Mouse (Mus musculus) midbrain, embryonic 12.5 days (tissue): ENCODE data around the gene Il2ra. TPM values are rescaled to one million over a fixed set of nuclear protein-coding genes. Genes with fewer than 3 reads are reported as not detected.
"Not testable (repeated sequence)": the region's sequence is repeated elsewhere in the genome, so short reads cannot be mapped to it uniquely, and the experiment has no call there.

Source experiments
- ATAC-seq: fragments of 200-750 bp; cut with Nextera tagmentation; 2 replicates; pipeline ENCODE4 v1.8.0; 2017; ENCODE audit warnings: low read depth, moderate TSS enrichment, moderate library complexity; ENCODE audit not compliant: low FRiP score
- H3K27ac ChIP-seq: fragments of 300-500 bp; sonication (generic); replicated peaks from 2 replicates; pipeline ENCODE4 v1.5.1; 2016; ENCODE audit warnings: mild to moderate bottlenecking
- H3K27me3 ChIP-seq: fragments of 300-500 bp; sonication (generic); 2 replicates; pipeline ENCODE4 v1.6.1; 2016; ENCODE audit warnings: mild to moderate bottlenecking
- H3K36me3 ChIP-seq: fragments of 300-500 bp; sonication (generic); 2 replicates; pipeline ENCODE4 v1.6.1; 2016
- H3K4me1 ChIP-seq: fragments of 300-500 bp; sonication (generic); 2 replicates; pipeline ENCODE4 v1.6.1; 2016
- H3K4me2 ChIP-seq: fragments of 300-500 bp; sonication (generic); replicated peaks from 2 replicates; pipeline ENCODE4 v1.6.1; 2016; ENCODE audit warnings: mild to moderate bottlenecking, moderate library complexity
- H3K4me3 ChIP-seq: fragments of 300-500 bp; sonication (generic); 2 replicates; pipeline ENCODE4 v1.5.1; 2016; ENCODE audit warnings: mild to moderate bottlenecking
- H3K9ac ChIP-seq: fragments of 300-500 bp; sonication (generic); replicated peaks from 2 replicates; pipeline ENCODE4 v1.6.1; 2016; ENCODE audit warnings: mild to moderate bottlenecking, moderate library complexity
- H3K9me3 ChIP-seq: fragments of 300-500 bp; sonication (generic); 2 replicates; pipeline ENCODE4 v1.6.1; 2016; ENCODE audit warnings: mild to moderate bottlenecking
- WGBS: fragments of 180-500 bp; shearing (Covaris S2); methylation state at CpG from one replicate; pipeline ENCODE4 v1.1.7; 2016; 5-methylcytosine and 5-hydroxymethylcytosine counted together
- polyA plus RNA-seq: library from polyadenylated mRNA; unstranded; fragments of >200 nt; fragmentation: Nextera tagmentation; extraction: Ambion mirVana; gene quantifications from 2 replicates; pipeline ENCODE4 v1.2.1, GENCODE M21; 2016

Il2ra gene
- 0.04 TPM in 1 of 2 replicates, not detected in the other for polyA plus RNA-seq

GRCm38 (mm10) chr2:11642451-11642941, at the start of gene Il2ra:
Il2ra (plus strand) TSS chr2:11642807.
- no peaks in the 10 kb centered on the region for H3K27me3 ChIP-seq
- H3K4me3 ChIP-seq, result no peak within 1 kb of the TSS
- H3K36me3 ChIP-seq, result no peaks in the 10 kb centered on the region
- no peak within 1 kb of the TSS for H3K27ac ChIP-seq
- no peak for ATAC-seq
- no peak within 1 kb of the TSS for H3K4me2 ChIP-seq
- no peaks in the 10 kb centered on the region for H3K9me3 ChIP-seq
- no peaks in the 10 kb centered on the region for H3K4me1 ChIP-seq
- no peak within 1 kb of the TSS for H3K9ac ChIP-seq
- WGBS, result 83% methylated on average over 3 of the region's 3 CpGs

DNA sequence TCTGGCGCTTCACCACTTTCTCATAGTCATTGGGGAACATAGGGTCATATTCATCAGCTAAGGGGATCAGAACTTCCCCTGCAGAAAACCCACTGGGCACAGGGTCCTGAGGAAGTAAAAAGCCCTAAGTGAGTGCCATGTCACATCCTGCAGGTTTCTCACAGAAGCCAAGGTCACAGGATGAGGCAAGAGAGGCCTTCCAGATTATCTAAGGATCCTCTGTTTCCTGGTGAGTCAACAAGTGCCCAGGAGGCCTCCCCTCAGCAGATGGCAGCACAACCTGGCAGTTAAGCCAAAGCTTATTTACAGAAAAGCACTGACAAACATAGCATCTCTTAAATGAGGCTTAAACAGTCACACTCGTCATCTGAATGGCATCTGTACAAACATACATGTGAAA, 45.9 kb upstream of the Il2ra start:
- no peaks in the 10 kb centered on the region for H3K27me3 ChIP-seq
- H3K9ac ChIP-seq, result no peak overlapping the region
- H3K4me2 ChIP-seq, result no peak overlapping the region
- H3K27ac ChIP-seq, result no peak overlapping the region
- H3K4me1 ChIP-seq, result peaks cover 2% of the 10 kb centered on the region
- no peak overlapping the region for H3K4me3 ChIP-seq
- peaks cover 76% of the 10 kb centered on the region for H3K36me3 ChIP-seq
- WGBS, result 98% methylated on average over 2 of the region's 2 CpGs
- no peak for ATAC-seq
- no peaks in the 10 kb centered on the region for H3K9me3 ChIP-seq

DNA sequence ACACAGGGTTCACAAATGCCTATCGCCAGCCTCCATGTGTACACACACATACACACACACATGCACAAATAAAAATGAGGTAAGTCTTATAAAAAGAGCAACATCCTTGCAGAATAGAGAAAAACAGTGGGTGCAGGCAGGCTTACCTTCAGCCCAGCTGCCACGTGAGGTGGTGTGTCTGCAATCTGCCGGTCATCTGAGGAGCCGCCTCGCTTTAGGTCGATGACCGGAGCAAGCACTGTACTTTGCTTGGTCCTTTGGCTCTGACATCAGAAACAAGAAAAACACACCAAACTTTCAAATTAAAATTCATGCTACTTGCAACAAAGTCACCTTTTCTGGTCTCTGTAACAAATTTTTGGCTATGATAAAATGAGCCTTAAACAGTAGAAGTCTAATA, 44.7 kb upstream of the Il2ra start:
- Histone ChIP-seq H3K4me3 (no peak overlapping the region), H3K36me3 (peaks cover 64% of the 10 kb centered on the region), H3K9ac (no peak overlapping the region), H3K27me3 (no peaks in the 10 kb centered on the region), H3K4me1 (peaks cover 9% of the 10 kb centered on the region), H3K27ac (no peak overlapping the region), H3K9me3 (no peaks in the 10 kb centered on the region), H3K4me2 (no peak overlapping the region)
- 98% methylated on average over 7 of the region's 7 CpGs for WGBS
- no peak for ATAC-seq

DNA sequence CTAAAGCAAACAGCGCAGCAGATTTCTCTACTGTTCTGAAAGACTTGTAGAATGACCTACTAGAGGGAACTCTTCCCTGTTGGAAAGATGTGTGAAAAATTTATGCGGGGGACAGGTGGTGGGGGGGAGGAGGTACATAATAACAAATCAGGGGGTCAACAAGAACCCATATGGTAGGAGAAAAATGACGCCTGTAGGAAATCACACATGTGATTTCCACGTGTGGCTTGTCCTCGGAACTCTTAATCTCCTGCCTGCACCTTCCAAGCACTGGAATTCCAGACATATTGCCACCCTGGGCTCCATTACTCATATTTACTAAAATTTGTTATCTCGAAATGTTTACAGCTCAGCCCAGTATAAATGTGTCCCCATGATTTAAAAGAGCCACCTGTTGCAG, 40.8 kb upstream of the Il2ra start:
- Histone ChIP-seq H3K27me3 (no peaks in the 10 kb centered on the region), H3K4me3 (peak overlapping the region; percentile 96), H3K9ac (peak overlapping the region; percentile 97), H3K36me3 (peaks cover 32% of the 10 kb centered on the region), H3K9me3 (no peaks in the 10 kb centered on the region), H3K27ac (no peak overlapping the region), H3K4me2 (peak overlapping the region; percentile 85), H3K4me1 (peaks cover 9% of the 10 kb centered on the region)
- WGBS, result 84% methylated on average over 6 of the region's 6 CpGs
- ATAC-seq, result no peak

DNA sequence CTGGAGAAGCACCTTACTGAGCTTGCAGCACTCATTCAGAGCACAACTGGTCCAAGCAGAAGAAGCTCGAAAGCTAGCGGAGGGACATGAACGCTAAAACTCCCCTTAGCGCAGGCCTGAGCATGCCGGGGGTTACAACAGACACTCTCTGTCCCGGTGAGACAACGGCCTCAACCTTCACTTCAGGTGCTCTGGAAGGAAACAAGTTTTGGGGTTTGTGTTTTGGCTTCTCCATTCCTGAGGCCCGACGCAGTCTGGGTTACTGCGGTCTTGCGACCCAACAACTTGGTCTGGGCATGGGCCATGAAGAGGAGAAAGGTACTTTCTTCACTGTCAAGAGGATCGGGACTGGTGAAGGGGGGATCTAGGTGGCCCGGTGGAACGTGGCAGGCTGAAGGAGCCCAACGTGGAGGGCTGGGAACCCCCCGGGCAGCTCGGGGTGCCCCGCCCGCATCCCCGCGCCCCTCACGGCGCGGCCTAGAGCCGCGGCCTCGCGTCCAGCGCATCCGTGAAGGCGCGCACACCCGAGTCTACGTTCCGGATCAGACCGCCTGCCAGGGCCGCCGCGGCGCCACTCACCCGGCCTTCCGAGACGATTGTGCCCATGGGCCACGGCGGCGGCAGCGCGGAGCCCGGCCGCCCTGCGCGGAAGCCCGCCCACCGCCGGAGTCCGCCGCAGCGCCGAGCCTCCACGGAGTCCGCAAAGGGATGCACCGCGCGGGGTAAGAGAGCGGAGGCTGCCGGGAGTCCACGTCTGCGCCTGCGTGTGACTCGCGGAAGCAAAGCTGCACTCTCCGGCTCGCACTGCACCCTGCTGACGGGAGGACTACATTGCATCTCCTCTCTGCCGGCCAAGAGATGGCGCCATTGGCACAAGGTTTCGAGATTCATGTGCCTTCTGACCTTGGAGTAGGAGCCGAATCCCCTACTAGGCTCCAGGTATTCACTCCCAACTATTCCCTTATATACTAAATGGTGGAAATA, 39.8 kb upstream of the Il2ra start:
- Histone ChIP-seq H3K4me1 (peaks cover 9% of the 10 kb centered on the region), H3K27ac (peak overlapping the region; percentile 67), H3K9me3 (no peaks in the 10 kb centered on the region), H3K4me3 (peak overlapping the region; percentile 96), H3K27me3 (no peaks in the 10 kb centered on the region), H3K36me3 (peaks cover 22% of the 10 kb centered on the region), H3K9ac (peak overlapping the region; percentile 97), H3K4me2 (peak overlapping the region; percentile 85)
- 1% methylated on average over 57 of the region's 78 CpGs for WGBS
- peak; percentile 99 for ATAC-seq

DNA sequence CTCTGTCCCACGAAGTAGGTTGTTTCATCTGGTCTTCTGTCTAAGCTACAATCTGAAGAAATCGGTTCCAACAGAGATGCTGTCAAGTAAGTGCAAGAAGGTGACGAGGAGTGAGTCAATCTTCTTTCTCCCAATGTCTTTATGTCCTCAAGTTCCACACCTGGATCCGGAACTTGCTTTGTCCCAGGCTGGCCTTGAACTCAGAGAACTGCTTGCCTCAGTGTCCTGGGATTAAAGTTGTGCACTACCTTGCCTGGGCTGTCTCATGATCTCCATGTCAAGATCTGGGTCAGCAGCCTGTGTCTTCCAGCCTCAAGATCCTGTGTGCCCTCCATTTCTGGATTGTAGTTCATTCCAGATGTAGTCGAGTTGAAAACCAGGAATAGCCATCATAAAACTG, 38.6 kb upstream of the Il2ra start, which contains the start of gene Rbm17:
Gene Rbm17 (minus strand): TSS at position 101 of the 400 bp plus-strand sequence.
- Histone ChIP-seq H3K4me2 (peak within 1 kb of the TSS; percentile 85), H3K27me3 (no peaks in the 10 kb centered on the region), H3K9me3 (no peaks in the 10 kb centered on the region), H3K9ac (peak within 1 kb of the TSS; percentile 97), H3K4me3 (peak within 1 kb of the TSS; percentile 96), H3K27ac (peak within 1 kb of the TSS; percentile 67), H3K4me1 (peaks cover 9% of the 10 kb centered on the region), H3K36me3 (peaks cover 12% of the 10 kb centered on the region)
- 87% methylated on average over 5 of the region's 5 CpGs for WGBS
- no peak for ATAC-seq

DNA sequence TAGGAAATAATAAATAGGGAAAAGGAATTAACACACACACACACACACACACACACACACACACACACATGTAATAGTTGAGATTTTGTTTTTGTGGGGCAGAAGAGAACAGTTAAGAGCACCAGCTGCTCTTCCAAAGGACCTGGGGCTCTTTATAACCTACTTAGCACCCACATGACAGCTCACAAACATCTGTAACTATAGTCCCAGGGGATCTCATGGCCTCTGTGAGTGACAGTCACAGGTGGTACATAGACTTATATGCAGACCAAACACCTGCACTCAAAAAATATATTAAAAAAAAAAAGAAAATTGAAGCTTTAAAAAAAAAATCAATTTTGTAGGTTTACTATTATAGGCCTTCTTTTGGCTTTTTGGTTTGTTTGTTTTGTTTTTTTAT, 37.7 kb upstream of the Il2ra start:
- H3K9me3 ChIP-seq, result no peaks in the 10 kb centered on the region
- no peak overlapping the region for H3K9ac ChIP-seq
- peaks cover 9% of the 10 kb centered on the region for H3K4me1 ChIP-seq
- H3K27ac ChIP-seq, result no peak overlapping the region
- no peak for ATAC-seq
- no peak overlapping the region for H3K4me3 ChIP-seq
- H3K4me2 ChIP-seq, result no peak overlapping the region
- no peaks in the 10 kb centered on the region for H3K27me3 ChIP-seq
- peaks cover 6% of the 10 kb centered on the region for H3K36me3 ChIP-seq

DNA sequence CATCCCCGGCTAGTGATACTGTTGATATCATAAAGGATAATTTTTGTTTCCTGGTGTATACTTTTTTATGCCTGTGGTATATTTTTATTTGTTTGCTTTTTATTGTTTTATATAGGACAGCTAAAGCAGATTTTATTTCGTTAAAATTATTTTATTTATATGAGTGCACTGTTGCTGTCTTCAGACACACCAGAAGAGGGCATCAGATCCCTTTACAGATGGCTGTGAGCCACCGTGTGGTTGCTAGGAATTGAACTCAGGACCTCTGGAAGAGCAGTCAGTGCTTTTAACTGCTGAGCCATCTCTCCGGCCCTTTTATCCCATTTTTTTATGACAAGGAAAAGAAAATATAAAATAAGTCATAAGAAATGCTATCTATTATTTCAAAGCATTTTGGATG, 35.9 kb upstream of the Il2ra start:
- not testable (repeated sequence) for H3K4me2 ChIP-seq, ATAC-seq, H3K9ac ChIP-seq, H3K9me3 ChIP-seq, H3K4me1 ChIP-seq, H3K27ac ChIP-seq, H3K4me3 ChIP-seq, H3K27me3 ChIP-seq, H3K36me3 ChIP-seq
- 81% methylated on average over 4 of the region's 4 CpGs for WGBS

DNA sequence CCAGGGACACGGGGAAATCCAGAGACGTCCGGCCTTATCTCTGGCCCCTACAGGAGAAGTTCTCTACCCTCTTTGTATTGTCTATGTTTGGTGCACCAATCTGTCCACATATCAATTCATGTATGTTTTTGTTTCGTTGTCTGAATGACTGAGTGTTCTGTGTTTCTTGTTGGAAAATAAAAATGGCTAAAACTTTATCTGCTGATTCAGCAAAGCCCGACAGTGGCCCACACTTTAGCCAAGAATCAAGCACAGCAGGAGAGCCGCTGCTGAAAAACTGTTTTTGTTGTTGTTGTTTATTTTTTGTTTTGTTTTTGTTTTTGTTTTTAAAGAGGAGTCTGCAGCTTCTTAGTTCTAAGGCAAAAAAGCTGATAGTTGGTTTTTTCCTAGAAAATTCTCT, 29.7 kb upstream of the Il2ra start:
- not testable (repeated sequence) for H3K27me3 ChIP-seq, H3K9ac ChIP-seq, H3K4me2 ChIP-seq, H3K4me3 ChIP-seq, H3K9me3 ChIP-seq, H3K36me3 ChIP-seq, H3K4me1 ChIP-seq, ATAC-seq, H3K27ac ChIP-seq
- WGBS, result 87% methylated on average over 6 of the region's 6 CpGs

GRCm38 (mm10) chr2:11616846-11617245, 25.8 kb upstream of the Il2ra start:
- no peak for ATAC-seq
- Histone ChIP-seq H3K9me3 (no peaks in the 10 kb centered on the region), H3K36me3 (no peaks in the 10 kb centered on the region), H3K27me3 (no peaks in the 10 kb centered on the region), H3K27ac (no peak overlapping the region), H3K4me2 (no peak overlapping the region), H3K9ac (no peak overlapping the region), H3K4me3 (no peak overlapping the region), H3K4me1 (no peaks in the 10 kb centered on the region)
- WGBS, result 94% methylated on average over 9 of the region's 9 CpGs

DNA sequence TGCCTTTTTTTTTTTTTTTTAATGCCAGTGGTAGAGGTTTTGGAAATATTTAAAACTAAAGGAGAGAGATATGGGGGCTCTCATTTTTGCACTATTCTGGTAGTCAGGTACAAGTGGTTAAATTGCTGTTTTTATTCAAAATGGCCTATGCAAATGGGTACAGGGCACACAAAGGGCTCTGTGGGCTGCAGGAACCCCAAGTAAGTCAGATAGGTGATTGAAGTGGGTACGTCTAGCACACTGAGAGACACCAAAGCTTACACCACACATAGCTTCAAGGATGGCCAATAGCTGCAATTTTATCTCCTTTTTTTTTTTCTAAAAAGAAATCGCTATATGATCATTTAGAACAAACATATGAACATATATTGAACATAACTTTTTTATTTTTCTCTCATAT, 23.0 kb upstream of the Il2ra start:
- ATAC-seq, result no peak
- no peak overlapping the region for H3K4me3 ChIP-seq
- H3K4me1 ChIP-seq, result no peaks in the 10 kb centered on the region
- no peak overlapping the region for H3K27ac ChIP-seq
- H3K9ac ChIP-seq, result no peak overlapping the region
- no peaks in the 10 kb centered on the region for H3K27me3 ChIP-seq
- 73% methylated on average over 2 of the region's 2 CpGs for WGBS
- no peak overlapping the region for H3K4me2 ChIP-seq
- H3K9me3 ChIP-seq, result no peaks in the 10 kb centered on the region
- H3K36me3 ChIP-seq, result no peaks in the 10 kb centered on the region

DNA sequence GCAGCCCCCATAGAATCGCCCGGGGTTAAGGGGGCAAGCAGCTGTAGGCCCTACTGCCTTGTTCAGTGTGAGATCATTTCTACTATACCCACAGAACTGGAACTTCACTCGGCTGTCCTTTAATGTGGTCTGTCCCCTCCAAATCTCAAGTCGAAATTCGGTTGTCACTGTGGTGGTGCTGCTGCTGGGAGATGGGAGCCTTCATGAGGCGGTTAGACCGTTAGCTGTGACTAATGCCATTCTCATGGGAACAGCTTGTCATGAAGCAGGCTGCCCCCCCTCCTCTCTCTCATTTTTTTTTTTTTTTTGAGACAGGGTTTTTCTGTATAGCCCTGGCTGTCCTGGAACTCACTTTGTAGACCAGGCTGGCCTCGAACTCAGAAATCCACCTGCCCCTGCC, 19.4 kb upstream of the Il2ra start:
- Histone ChIP-seq H3K4me3 (no peak overlapping the region), H3K4me2 (no peak overlapping the region), H3K9me3 (no peaks in the 10 kb centered on the region), H3K27ac (no peak overlapping the region), H3K9ac (no peak overlapping the region), H3K4me1 (no peaks in the 10 kb centered on the region), H3K27me3 (no peaks in the 10 kb centered on the region), H3K36me3 (no peaks in the 10 kb centered on the region)
- 91% methylated on average over 8 of the region's 8 CpGs for WGBS
- ATAC-seq, result no peak
